Mouse (Mus musculus) embryo, embryonic 9.5 days (tissue): ENCODE data around the gene Camkv.

ENCODE experiments used
- DNase-seq: peaks from one replicate; pipeline ENCODE4 v3.0.0-alpha.2; 2017; ENCODE audit errors: extremely low spot score

Camkv gene

DNA sequence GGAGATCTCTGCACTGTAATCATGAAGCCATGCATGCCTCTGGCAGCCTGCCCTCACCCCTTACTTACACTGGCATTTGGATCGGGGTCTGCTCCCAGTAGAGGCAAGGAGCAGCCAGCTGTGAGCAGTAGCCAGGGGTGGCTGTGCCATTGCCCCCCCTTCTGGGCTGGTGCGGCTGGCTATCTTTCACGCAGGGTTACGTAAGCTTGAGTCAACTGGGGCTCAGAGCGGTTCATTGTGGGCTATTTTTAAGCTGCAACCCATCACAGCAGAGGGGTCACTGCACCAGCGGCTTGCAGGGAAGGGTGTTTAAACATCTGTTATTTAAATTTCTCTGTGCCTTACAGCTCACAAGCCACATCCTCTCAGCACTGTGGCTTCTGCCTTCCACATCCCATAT, 11.5 kb upstream of the Camkv start:
- no peak for DNase-seq

DNA sequence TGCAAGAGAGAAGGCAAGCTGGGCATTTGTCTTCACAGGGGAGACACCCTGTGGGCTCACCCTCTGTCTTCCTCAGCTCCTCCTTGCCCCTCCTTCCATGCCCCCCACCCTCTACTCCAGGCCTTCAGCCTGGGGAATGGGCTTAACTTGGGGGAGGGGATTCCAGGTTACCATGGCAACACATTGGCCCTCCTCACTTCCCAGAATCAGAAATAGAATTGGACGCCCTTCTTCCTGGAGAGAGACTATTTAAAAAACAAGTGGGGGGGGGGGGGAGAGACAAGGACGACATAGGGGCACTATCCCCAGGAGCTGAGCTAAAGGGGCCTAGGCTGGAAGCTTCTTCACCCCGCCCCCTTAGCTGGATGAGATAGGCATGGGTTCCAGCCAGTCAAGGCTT, 10.2 kb upstream of the Camkv start:
- no peak for DNase-seq

DNA sequence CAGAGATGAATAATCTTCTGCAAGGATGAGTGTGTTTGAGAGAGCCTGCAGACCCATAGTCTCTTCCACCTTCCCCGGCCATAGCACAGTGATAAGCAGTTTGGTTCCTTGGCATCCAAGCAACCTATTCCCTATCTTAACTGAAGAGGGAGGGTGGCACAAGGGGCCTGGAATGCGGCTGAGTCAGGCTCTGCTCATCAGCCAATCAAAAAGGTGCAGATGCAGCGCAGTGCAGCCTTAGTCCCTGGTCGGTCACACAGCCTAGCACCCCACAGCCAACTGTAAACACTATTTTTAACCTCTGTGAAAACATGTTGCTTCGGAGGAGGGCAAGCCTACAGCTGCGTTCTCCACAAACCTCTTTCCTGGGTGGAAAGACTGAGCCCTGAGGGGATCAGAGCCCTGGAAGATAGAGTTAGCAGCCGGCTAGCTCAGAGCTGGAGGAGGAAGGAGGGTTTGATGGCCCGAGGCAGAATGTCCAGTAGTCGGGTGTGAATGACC, 8.5 kb upstream of the Camkv start:
- no peak for DNase-seq

DNA sequence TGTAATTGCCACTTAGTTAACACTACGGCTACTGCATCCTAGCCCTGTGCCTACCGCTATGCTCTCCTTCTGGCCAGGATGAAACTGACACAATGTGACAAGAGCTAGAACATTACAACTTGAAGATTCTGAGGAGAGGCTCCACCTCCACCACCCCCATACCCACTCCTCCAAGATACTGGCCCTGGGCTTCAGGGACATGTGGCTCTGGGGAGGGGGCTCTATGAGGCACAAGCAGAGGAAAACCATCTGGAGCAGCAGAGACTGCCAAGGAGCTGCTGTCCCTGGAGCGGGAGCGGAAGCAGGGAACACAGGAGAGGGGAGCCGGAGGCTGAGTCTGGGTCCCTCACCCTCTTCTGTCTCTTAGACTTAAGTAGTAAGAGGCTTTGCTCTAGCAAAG, 7.7 kb upstream of the Camkv start:
- DNase-seq, result no peak

DNA sequence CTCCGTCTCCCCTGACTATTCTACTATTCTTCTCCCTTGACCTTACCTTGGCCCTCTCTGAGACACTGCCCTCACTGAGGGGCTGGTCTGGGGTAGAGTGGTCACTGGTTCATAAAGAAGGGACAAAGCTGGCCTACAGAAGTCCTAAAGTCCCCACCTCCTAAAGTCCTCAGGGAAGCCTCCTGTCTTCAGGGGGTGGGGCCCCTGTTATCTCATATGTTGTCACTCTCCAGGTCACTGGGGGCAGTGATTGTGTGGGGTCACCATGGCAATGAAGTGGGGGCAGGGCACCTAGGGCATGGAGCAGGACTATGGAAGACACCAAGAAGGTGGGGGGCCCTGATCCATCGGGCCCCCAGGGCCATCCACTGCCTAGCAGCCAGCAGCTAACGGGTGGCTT, 7.3 kb upstream of the Camkv start, which contains the start of gene Actl11:
Gene Actl11 (plus strand): TSS at position 301 of the 400 bp plus-strand sequence.
- DNase-seq, result no peak

DNA sequence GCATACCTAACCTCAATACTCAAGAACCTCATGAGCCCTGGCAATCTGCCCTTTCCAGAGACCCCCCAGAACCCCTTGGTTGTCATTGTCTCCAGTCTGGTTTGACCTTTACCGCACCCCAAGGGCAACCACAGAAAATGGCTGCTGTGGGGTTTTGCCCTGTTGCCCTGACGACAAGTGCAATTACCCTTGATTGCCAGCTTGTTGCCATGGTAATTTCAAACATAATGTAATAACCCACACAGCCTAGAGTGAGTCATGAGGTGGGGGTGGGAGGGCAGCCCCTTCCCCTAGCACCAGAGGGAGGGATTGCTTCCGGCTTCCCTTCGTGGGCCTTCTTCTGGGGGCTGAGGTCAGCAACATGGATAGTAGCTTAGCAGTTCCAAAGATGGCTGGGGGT, 3.3 kb upstream of the Camkv start:
- no peak for DNase-seq

- no peak for DNase-seq
These were observed 1.3 kb upstream of the Camkv start for GRCm38 (mm10) chr9:107934146-107934545.

- DNase-seq, result peak; percentile 67
These were observed 328 bp downstream of the Camkv start for GRCm38 (mm10) chr9:107935790-107936214.

DNA sequence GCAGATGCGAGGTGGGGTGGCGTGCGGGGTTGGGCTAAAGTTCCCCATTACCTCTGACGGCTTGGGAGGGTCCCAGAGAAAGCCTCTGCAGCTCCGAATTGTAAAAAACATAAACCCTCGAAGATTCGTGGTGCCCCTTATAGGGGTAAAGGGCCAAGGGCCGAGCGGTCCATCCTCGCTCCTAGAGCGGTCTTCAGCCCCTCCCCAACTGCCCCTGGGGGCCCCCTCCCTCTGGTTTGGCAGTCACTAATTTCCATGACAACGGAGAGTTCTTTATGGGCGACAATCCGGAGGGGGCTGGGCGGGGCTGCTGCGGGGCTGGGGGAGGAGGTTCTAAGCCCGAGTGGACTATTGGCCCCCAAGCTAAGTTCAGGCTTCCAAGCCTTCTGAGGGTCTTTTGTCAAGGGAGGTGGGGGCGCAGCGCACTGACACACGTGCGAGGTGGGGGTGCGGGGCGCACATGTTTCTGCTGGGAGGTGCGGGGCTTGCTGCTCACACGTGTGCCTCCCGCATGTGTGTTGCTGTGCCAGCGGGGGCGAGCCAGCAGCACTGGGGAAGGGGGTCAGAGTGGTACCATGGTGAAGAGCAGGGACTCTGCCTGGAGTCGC, 845 bp downstream of the Camkv start:
- peak; percentile 51 for DNase-seq

DNA sequence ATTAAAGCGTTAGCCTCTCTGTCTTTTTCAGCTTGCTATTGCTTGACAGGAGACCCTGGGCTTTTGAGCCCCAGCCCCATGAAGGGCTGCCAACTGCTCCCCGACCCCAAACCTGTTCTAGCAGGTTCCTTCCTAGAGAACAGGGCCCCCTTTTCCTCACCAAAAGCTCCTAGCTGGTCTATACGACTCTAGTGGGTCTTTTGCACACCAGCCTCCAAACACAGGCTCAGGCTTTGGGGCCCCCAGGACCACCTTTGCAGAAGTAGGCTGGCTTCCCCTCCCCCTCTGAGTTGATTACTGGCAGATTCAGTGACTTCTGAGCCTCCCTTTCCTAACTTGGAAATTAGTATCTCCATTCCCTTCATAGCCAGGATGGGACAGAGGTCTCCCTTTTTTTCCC, 1.4 kb downstream of the Camkv start:
- no peak for DNase-seq

DNA sequence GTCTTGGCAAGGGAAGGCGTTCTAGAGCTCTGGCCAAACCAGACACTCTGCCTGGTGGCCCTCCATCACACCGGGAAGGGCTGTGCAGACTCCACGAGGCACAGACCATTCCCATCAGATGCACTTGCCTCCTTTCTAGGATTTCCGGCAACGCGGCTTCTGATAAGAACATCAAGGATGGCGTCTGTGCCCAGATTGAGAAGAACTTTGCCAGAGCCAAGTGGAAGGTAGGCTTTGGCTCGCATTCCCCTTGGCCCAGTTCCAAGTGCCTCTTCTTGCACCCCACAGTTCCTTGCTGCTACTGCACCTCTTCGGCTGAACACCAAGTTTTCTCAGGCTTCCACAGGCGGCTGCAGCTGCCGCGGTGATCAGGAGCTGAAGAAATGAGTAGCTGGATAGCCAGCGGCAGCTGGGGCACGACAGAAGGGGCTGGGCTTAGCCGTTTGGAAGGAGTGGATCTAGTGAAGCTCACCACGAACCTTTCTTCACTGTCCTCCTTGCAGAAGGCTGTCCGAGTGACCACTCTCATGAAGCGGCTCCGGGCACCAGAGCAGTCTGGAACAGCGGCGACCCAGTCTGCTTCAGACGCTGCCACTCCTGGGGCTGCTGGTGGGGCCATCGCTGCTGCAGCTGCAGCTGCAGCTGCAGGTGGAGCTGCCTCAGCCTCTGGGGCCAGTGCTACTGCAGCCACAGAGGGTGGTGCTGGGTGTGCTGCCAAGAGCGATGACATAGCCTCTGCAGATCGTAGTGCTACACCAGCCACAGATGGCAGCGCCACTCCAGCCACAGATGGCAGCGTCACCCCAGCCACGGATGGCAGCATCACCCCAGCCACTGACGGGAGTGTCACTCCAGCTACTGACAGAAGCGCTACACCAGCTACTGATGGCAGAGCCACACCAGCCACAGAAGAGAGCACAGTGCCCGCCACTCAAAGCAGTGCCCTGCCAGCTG, 12.0 kb downstream of the Camkv start:
- no peak for DNase-seq

DNA sequence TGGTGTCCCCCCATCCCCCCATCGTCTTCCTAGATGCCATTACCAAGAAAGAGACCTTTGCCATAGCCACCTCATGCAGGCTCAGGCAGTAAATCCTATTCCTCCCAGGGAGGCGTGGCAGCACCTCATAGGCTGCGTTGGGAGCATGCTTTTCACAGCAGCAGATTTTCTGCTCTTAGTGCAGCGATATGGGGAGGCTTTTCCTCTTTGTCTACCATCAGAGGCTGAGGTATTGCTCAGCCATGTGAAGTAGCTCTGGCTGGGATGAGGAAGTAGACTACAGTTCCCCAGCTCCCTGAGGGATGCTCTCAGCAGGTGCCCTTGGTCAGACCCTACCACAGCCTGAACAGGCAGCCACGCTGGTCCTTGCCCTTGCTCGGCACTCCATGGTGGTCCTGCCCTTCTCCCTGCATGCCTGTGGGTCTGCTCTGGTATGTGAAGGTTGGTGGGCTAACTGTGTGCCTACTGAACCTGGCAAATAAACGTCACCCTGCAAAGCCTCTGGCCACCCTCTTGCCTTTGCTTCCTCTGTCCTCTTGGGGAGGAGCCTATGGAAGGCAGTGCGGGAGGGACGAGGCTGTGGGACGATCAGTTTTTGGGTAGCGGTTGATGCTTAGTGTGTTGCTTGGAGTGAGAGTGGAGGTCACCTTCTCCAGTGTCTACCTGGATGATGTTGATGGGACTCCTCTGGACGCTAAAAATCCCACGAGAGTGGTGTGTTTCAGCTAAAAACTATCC, 13.9 kb downstream of the Camkv start:
- DNase-seq, result no peak

- no peak for DNase-seq
These were observed 14.4 kb downstream of the Camkv start, which contains the start of gene Traip for GRCm38 (mm10) chr9:107949922-107950235. Gene Traip (plus strand): TSS chr9:107950136.

GRCm38 (mm10) chr9:107950460-107951355, 15.2 kb downstream of the Camkv start:
- peak; percentile 87 for DNase-seq

- no peak for DNase-seq
These were observed 20.3 kb downstream of the Camkv start for GRCm38 (mm10) chr9:107955613-107956289.

- no peak for DNase-seq
These were observed 21.7 kb downstream of the Camkv start for GRCm38 (mm10) chr9:107957141-107957540.

DNA sequence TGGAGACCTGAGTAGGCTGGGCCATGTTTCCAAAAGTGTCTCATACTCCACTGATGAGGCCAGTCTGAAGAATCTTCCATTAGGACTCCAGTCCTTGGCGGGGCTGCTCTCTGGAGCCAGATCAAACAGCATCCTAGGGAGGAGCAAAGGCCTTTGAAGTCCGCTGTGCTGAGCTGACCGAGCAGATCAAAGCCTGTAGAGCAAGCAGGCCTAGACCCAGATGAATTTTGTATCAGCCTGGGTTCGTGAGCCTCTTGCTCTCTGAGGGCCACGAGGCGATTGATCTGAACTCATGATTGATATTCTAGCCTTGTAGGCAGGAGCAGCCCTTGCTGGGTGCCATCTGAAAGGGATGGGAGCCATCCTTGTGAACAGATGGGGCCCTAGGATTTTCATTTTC, 24.4 kb downstream of the Camkv start:
- DNase-seq, result no peak

GRCm38 (mm10) chr9:107960928-107961327, 25.5 kb downstream of the Camkv start:
- DNase-seq, result no peak

GRCm38 (mm10) chr9:107961351-107961762, 25.9 kb downstream of the Camkv start:
- DNase-seq, result no peak

DNA sequence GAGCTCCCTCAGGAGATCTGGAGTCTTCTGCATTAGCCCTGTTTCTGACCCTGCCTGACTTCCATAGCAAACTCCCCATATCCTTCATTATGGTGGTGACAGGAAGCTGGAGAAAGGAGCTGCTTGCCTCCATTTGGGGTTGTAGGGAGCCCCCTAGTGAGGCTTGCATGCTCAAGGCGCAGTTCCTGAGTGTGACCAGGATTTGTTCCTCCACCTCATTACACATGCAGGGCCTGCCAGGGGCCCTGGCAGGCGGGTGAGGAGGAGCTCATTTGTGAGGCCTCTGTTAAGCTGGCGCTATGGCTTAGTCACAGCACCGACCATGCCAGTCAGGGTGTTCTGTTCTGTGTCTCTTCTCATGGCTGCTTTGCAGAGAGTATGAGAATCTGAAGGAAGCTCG, 26.4 kb downstream of the Camkv start:
- no peak for DNase-seq

DNA sequence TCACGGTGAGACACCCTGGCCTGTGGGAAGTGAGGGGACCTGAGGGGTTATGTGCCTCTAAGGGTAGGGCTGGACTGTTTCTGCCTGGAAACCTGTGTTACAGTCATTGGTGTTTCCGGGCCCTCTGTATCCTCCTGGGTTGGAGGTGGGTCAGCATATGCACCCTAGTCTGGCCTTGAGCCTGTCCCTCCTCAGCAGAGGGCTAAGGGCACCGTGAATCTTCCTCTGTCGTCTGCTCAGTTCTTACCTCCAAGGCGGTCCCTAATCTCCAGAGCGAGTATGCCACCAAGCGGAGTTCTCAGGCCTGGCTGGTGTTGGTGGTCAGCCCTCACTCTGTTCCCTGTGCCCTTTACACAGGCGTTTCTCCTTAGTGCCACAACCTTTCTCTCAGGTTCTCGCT, 27.4 kb downstream of the Camkv start:
- DNase-seq, result no peak
